Mouse (Mus musculus): ENCODE results near the gene Apol7e.
"Not testable (repeated sequence)": the region's sequence is repeated elsewhere in the genome, so short reads cannot be mapped to it uniquely, and the experiment has no call there.

DNA sequence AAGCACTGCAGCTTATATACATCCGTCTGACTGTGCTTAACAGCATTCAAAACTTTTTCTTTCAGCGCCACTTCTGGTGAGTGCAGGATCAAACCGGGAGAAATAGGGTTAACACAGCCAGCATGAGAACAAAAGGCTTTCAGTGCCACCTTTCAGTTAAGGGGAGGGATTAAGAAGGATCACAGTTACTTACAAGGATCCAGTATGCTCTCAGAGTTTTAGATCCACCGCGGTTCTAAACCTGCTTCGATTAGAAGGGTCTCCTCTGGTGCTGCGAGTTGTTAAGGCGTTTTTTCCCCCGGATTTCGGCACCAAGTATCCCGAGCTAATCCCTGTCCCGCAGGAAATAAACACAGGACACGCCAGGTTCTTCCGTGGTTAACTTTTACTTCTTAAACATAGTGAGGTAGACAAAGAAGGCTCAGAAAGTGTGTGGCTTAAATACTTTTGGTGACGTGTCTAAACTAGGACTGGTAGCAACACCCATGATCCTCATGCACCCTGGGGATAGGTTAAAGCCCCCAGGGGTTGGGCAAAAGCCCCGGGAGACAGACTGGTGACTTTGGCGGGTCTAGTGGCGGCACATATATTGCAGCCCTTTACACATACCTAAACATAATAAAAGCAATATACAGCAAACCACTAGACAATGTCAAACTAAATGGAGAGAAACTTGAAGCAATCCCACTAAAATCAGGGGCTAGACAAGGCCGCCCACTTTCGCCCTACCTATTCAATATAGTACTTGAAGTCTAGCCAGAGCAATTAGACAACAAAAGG, 6.9 kb upstream of the Apol7e start:
- TF ChIP-seq CTCF (IDR thresholded peaks at IDR 0.05; ENCODE audit: control insufficient read depth, insufficient read depth, insufficient read length); MYOD1 (IDR thresholded peaks at IDR 0.05; ENCODE audit: control insufficient read depth, insufficient read length, low read depth): not testable (repeated sequence)

All from C2C12 (cell line).